In genomic region chr2:156447413-156448295, GRCm38 (mm10) we compare ENCODE assay signal across 10 mouse cellular contexts. TPM values are rescaled to one million over a fixed set of nuclear protein-coding genes. Genes with fewer than 3 reads are reported as not detected.
DNase-seq lines count a peak whose midpoint lies in the region; ATAC-seq and TF ChIP-seq lines count a peak whose summit lies in the region.
"Had no signal": no experiment of that assay in that cellular context is flagged by ENCODE, and none has a peak within 500 bp of the region (broad histone marks: within the 10 kb centered on the region; RNA-seq: fewer than 3 reads in every experiment).

No protein-coding gene starts in this region.

- no peaks in the 10 kb centered on the region for H3K9me3 ChIP-seq in ES-Bruce4 (replicated peaks; ENCODE audit: control insufficient read depth, insufficient read depth, low read length, poor library complexity, severe bottlenecking)
- no peaks in the 10 kb centered on the region for H3K9me3 ChIP-seq in lung, embryonic 16.5 days (ENCODE audit: control insufficient read depth, low read length)
- no peaks in the 10 kb centered on the region for H3K9me3 ChIP-seq in hindbrain, embryonic 11.5 days (ENCODE audit: control insufficient read depth, low read length)

- no peak overlapping the region for H3K9ac ChIP-seq in ES-Bruce4 (ENCODE audit: low read depth, poor library complexity, severe bottlenecking)
- no peak overlapping the region for H3K9ac ChIP-seq in lung, embryonic 16.5 days (ENCODE audit: low read length)
- H3K9ac ChIP-seq in hindbrain, embryonic 11.5 days (ENCODE audit: low read depth, low read length), result no peak overlapping the region
- H3K9ac ChIP-seq: embryonic facial prominence, embryonic 12.5 days had no signal

- TF ChIP-seq POLR2A in ES-Bruce4 (IDR thresholded peaks at IDR 0.05; ENCODE audit: insufficient read depth, low read length), result no peak

- TF ChIP-seq CTCF in ES-Bruce4 (IDR thresholded peaks at IDR 0.05; ENCODE audit: low read depth, low read length), result no peak

- no peaks in the 10 kb centered on the region for H3K36me3 ChIP-seq in ES-Bruce4 (ENCODE audit: control insufficient read depth, insufficient read depth, low read length, poor library complexity, severe bottlenecking)
- 0 out of 2 replicates have a peak, but pooled peaks cover 5% of the 10 kb centered on the region for H3K36me3 ChIP-seq in lung, embryonic 16.5 days (ENCODE audit: control insufficient read depth, insufficient read depth, low read length)
- no peaks in the 10 kb centered on the region for H3K36me3 ChIP-seq in hindbrain, embryonic 11.5 days (ENCODE audit: control insufficient read depth, insufficient read depth, low read length)

- H3K4me2 ChIP-seq in lung, embryonic 16.5 days (ENCODE audit: low read depth, low read length), result peak overlapping the region; percentile 19; the same call in 1 of the 2 replicates
- H3K4me2 ChIP-seq in hindbrain, embryonic 11.5 days (replicated peaks; ENCODE audit: low read depth, low read length), result no peak overlapping the region
- H3K4me2 ChIP-seq: embryonic facial prominence, embryonic 12.5 days had no signal

- peak; percentile 34 to 61 for DNase-seq in adrenal gland, postnatal 36 days
- DNase-seq in kidney, adult 9 months, result peak; percentile 69
- DNase-seq in T-cell, adult 2 months (ENCODE audit: low spot score), result no peak
- DNase-seq in right cerebral cortex, postnatal 25 days, result no peak
- no peak for DNase-seq in hindbrain, embryonic 11.5 days (ENCODE audit: low spot score)
- DNase-seq in cerebellum, postnatal 36 days, result no peak

- H3K4me3 ChIP-seq in ES-Bruce4 (ENCODE audit: low read depth, low read length), result peak overlapping the region; percentile 13
- no peak overlapping the region for H3K4me3 ChIP-seq in lung, embryonic 16.5 days (ENCODE audit: low read length)
- H3K4me3 ChIP-seq in hindbrain, embryonic 11.5 days (ENCODE audit: low read depth, low read length), result no peak overlapping the region
- H3K4me3 ChIP-seq: embryonic facial prominence, embryonic 12.5 days had no signal

- WGBS in lung, embryonic 16.5 days, result 10% methylated on average over 10 of the region's 10 CpGs
- 17% methylated on average over 10 of the region's 10 CpGs for WGBS in hindbrain, embryonic 11.5 days

- peak; percentile 99 for TF ChIP-seq EP300 in ES-Bruce4 (IDR thresholded peaks at IDR 0.05; ENCODE audit: insufficient read depth, low read depth, low read length)

- H3K27ac ChIP-seq in ES-Bruce4 (ENCODE audit: insufficient read depth, low read length), result peak overlapping the region; percentile 97
- peak overlapping the region; percentile 93 for H3K27ac ChIP-seq in lung, embryonic 16.5 days (ENCODE audit: low read length)
- H3K27ac ChIP-seq in hindbrain, embryonic 11.5 days (ENCODE audit: low read depth, low read length), result no peak overlapping the region
- H3K27ac ChIP-seq: embryonic facial prominence, embryonic 12.5 days had no signal

- peak; percentile 91 for ATAC-seq in lung, embryonic 16.5 days (ENCODE audit: low read depth)
- ATAC-seq in hindbrain, embryonic 11.5 days (ENCODE audit: low FRiP score), result no peak
- ATAC-seq: Patski had no signal

- H3K4me1 ChIP-seq in ES-Bruce4 (ENCODE audit: control insufficient read depth, insufficient read depth, low read length), result peaks cover 21% of the 10 kb centered on the region
- H3K4me1 ChIP-seq in lung, embryonic 16.5 days (replicated peaks; ENCODE audit: control insufficient read depth, insufficient read depth, low read length), result peaks cover 18% of the 10 kb centered on the region
- H3K4me1 ChIP-seq in hindbrain, embryonic 11.5 days (replicated peaks; ENCODE audit: control insufficient read depth, insufficient read depth, low read length), result peaks cover 2% of the 10 kb centered on the region; the same call in 1 of the 2 replicates

- no peaks in the 10 kb centered on the region for H3K27me3 ChIP-seq in ES-Bruce4 (ENCODE audit: control insufficient read depth, insufficient read depth, low read length, poor library complexity, severe bottlenecking)
- no peaks in the 10 kb centered on the region for H3K27me3 ChIP-seq in lung, embryonic 16.5 days (ENCODE audit: control insufficient read depth, insufficient read depth, low read depth, low read length)
- H3K27me3 ChIP-seq in hindbrain, embryonic 11.5 days (ENCODE audit: control insufficient read depth, insufficient read depth, low read length), result no peaks in the 10 kb centered on the region
- H3K27me3 ChIP-seq: embryonic facial prominence, embryonic 12.5 days; Patski had no signal

RNA-seq across cellular contexts. Expression of gene Epb41l1, which starts 26.9 kb away (rescaled TPM):
- 21.4 and 23.6 TPM in 2 replicates for polyA plus RNA-seq in ES-Bruce4 (2011; ENCODE audit: insufficient read depth, insufficient read length, low read depth, missing spikeins)
- 10 to 100 TPM; 49.7 to 67.5 TPM for total RNA-seq in adrenal gland, postnatal 36 days (2021)
- 2.1 and 2.2 TPM in 2 replicates for polyA plus RNA-seq in lung, embryonic 16.5 days (2015; fragmentation: Nextera tagmentation; extraction: Ambion mirVana)
- 4.0 and 5.0 TPM in 2 replicates for polyA plus RNA-seq in hindbrain, embryonic 11.5 days (2014; fragmentation: Nextera tagmentation; extraction: Ambion mirVana)

Comparison
In these comparisons a context has a peak if more than half of its experiments do, and no peak if none do; other contexts are left out.
1. DNase-seq: peak in adrenal gland, postnatal 36 days (2 of 2) and kidney, adult 9 months (single experiment); none in T-cell, adult 2 months (single experiment), right cerebral cortex, postnatal 25 days (single experiment), hindbrain, embryonic 11.5 days (single experiment) and cerebellum, postnatal 36 days (0 of 2).